Comparison of ENCODE assay signal across 9 mouse cellular contexts in the genomic region with DNA sequence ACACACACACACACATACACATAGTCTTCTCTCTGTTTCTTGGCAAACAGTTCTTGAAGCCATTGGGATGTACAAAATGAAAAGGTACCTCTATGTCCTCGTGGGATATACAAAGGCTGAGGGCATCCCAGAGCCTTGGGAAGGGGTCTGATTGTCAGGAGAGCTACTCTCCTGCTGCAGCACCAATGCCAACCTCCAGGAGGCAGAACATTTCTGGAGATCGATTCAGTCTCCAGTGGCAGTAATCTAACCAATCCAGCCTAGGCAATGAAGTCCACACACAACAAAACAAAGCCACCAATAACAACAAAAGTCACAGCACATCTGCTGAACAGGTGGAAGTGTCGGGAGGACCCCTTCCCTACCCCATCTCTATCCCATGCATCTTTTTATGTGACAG. TPM values are rescaled to one million over a fixed set of nuclear protein-coding genes. Genes with fewer than 3 reads are reported as not detected.
DNase-seq lines count a peak whose midpoint lies in the region; ATAC-seq lines count a peak whose summit lies in the region.
"Had no signal": no experiment of that assay in that cellular context is flagged by ENCODE, and none has a peak within 500 bp of the region (broad histone marks: within the 10 kb centered on the region; RNA-seq: fewer than 3 reads in every experiment).

No protein-coding gene starts in this region.

- no peak for ATAC-seq in CD4-positive, CD25-positive, alpha-beta regulatory T cell, adult 4 months
- ATAC-seq in liver, embryonic 11.5 days (replicated peaks; ENCODE audit: low FRiP score) = no peak
- ATAC-seq in liver, embryonic 15.5 days (ENCODE audit: insufficient read depth) = no peak

- no peaks in the 10 kb centered on the region for H3K9me3 ChIP-seq in liver, embryonic 11.5 days (ENCODE audit: control insufficient read depth, low read length)
- no peaks in the 10 kb centered on the region for H3K9me3 ChIP-seq in liver, embryonic 15.5 days (replicated peaks)
- H3K9me3 ChIP-seq: midbrain, embryonic 10.5 days had no signal

- H3K36me3 ChIP-seq in liver, embryonic 11.5 days (ENCODE audit: control insufficient read depth, insufficient read depth, low read length) = no peaks in the 10 kb centered on the region
- no peaks in the 10 kb centered on the region for H3K36me3 ChIP-seq in liver, embryonic 15.5 days (replicated peaks)
- H3K36me3 ChIP-seq: midbrain, embryonic 10.5 days had no signal

- H3K4me1 ChIP-seq in liver, embryonic 11.5 days (replicated peaks; ENCODE audit: control insufficient read depth, insufficient read depth, low read length) = peaks cover 30% of the 10 kb centered on the region
- peaks cover 49% of the 10 kb centered on the region for H3K4me1 ChIP-seq in liver, embryonic 15.5 days (replicated peaks)

- 0 out of 2 replicates have a peak, but pooled peaks cover 4% of the 10 kb centered on the region for H3K27me3 ChIP-seq in liver, embryonic 11.5 days (replicated peaks; ENCODE audit: control insufficient read depth, insufficient read depth, low read length)
- H3K27me3 ChIP-seq in liver, embryonic 15.5 days = 0 out of 2 replicates have a peak, but pooled peaks cover 10% of the 10 kb centered on the region

- H3K4me3 ChIP-seq in liver, embryonic 11.5 days (ENCODE audit: low read depth, low read length) = no peak overlapping the region
- no peak overlapping the region for H3K4me3 ChIP-seq in liver, embryonic 15.5 days (replicated peaks)
- H3K4me3 ChIP-seq: midbrain, embryonic 10.5 days had no signal

- peak; percentile 5 for DNase-seq in CD4-positive, CD25-positive, alpha-beta regulatory T cell, adult 2 months (ENCODE audit: low read depth, low spot score)
- peak; percentile 29 for DNase-seq in liver
- no peak for DNase-seq in liver, embryonic 11.5 days (ENCODE audit: low spot score)
- peak; percentile 7 for DNase-seq in induced T-regulatory cell, adult 2 months (ENCODE audit: low read depth)
- DNase-seq in frontal cortex, postnatal 10 days (ENCODE audit: low spot score in 2 of 2) = no peak
- DNase-seq in urinary bladder, postnatal 14 days (ENCODE audit: low spot score) = no peak

- 53% methylated on average over 3 of the region's 3 CpGs for WGBS in liver, embryonic 11.5 days
- 46% methylated on average over 3 of the region's 3 CpGs for WGBS in liver, embryonic 15.5 days (ENCODE audit: insufficient replicate concordance)

- no peak overlapping the region for H3K9ac ChIP-seq in liver, embryonic 11.5 days (ENCODE audit: low read depth, low read length)
- H3K9ac ChIP-seq in liver, embryonic 15.5 days = no peak overlapping the region

- H3K27ac ChIP-seq in liver, embryonic 11.5 days (ENCODE audit: low read depth, low read length) = no peak overlapping the region
- H3K27ac ChIP-seq in liver, embryonic 15.5 days (replicated peaks) = no peak overlapping the region
- H3K27ac ChIP-seq: midbrain, embryonic 10.5 days had no signal

- no peak overlapping the region; the same call in 1 of the 2 replicates for H3K4me2 ChIP-seq in liver, embryonic 11.5 days
- peak overlapping the region; percentile 70; the same call in 1 of the 2 replicates for H3K4me2 ChIP-seq in liver, embryonic 15.5 days

RNA-seq across cellular contexts. Expression of gene Trim2, which starts 38.2 kb away (rescaled TPM):
- 1 to 10 TPM; 3.9 to 4.0 TPM for polyA plus RNA-seq in CD4-positive, CD25-positive, alpha-beta regulatory T cell, adult 4 months (2017; shearing (Covaris generic))
- polyA plus RNA-seq in liver, embryonic 11.5 days (2014; fragmentation: Nextera tagmentation; extraction: Ambion mirVana) = 7.7 and 8.2 TPM in 2 replicates
- polyA plus RNA-seq in liver, embryonic 15.5 days (2015; fragmentation: Nextera tagmentation; extraction: Ambion mirVana) = 4.8 and 5.6 TPM in 2 replicates

Comparison
In these comparisons a context has a peak if more than half of its experiments do, and no peak if none do; other contexts are left out.
1. DNase-seq: peak in CD4-positive, CD25-positive, alpha-beta regulatory T cell, adult 2 months (single experiment), liver (single experiment) and induced T-regulatory cell, adult 2 months (single experiment); none in liver, embryonic 11.5 days (single experiment), frontal cortex, postnatal 10 days (0 of 2) and urinary bladder, postnatal 14 days (single experiment).